8 mouse cellular contexts compared by ENCODE assay signal in the genomic region with DNA sequence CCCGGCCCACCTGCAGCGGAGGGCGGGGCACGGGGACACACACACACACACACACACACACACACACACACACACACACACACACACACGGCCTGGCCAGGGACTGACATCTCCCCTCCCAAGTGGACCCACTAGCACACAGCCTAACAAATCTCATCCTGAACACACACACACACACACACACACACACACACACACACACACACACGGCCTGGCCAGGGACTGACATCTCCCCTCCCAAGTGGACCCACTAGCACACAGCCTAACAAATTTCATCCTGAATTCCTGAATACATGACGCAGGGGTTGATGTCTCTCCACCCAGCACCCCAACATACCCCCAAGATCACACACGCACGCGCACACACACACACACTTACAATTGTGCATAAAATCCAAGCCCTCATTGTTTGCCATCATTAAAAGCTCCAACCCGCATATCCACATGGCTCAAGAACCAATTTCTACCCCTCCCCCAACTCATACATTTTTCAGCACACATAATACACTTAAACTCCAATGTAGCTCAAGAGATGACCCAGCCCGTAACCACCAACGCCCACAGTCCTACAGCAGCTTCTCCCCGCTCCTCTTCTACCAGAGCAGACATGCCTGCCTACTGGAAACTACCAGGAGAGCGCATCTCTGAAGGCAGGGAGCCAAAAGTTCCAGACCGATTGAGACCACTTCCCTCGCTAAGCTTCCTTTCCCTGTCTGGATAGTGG. TPM values are rescaled to one million over a fixed set of nuclear protein-coding genes. Genes with fewer than 3 reads are reported as not detected.
DNase-seq lines count a peak whose midpoint lies in the region; ATAC-seq and TF ChIP-seq lines count a peak whose summit lies in the region.
"Not testable (repeated sequence)": the region's sequence is repeated elsewhere in the genome, so short reads cannot be mapped to it uniquely, and the experiment has no call there.

No protein-coding gene starts in this region.

- peak; percentile 55 for DNase-seq in ZHBTc4 (ENCODE audit: low read depth, low spot score)
- not testable (repeated sequence) for DNase-seq in forebrain, embryonic 10.5 days (ENCODE audit: extremely low spot score, low spot score)
- peak; percentile 38 for DNase-seq in limb, embryonic 11.5 days (ENCODE audit: low spot score)

- peaks cover 35% of the 10 kb centered on the region for H3K79me2 ChIP-seq in myocyte (ENCODE audit: control insufficient read depth, insufficient read depth)

- peak overlapping the region; percentile 81 for H3K4me2 ChIP-seq in heart, embryonic 14.5 days (ENCODE audit: low read length)
- peak overlapping the region; percentile 84 for H3K4me2 ChIP-seq in intestine, embryonic 15.5 days (replicated peaks)
- H3K4me2 ChIP-seq in limb, embryonic 11.5 days (ENCODE audit: low read depth, severe bottlenecking) = peak overlapping the region; percentile 79
- peak overlapping the region; percentile 72 for H3K4me2 ChIP-seq in lung, embryonic 15.5 days
- peak overlapping the region; percentile 12 for H3K4me2 ChIP-seq in myocyte (ENCODE audit: low read depth)
- peak overlapping the region; percentile 85 for H3K4me2 ChIP-seq in stomach, embryonic 16.5 days (ENCODE audit: low read depth, low read length)

- WGBS in forebrain, embryonic 10.5 days = 12% methylated on average over 12 of the region's 17 CpGs
- WGBS in heart, embryonic 14.5 days = 8% methylated on average over 17 of the region's 17 CpGs
- 14% methylated on average over 13 of the region's 17 CpGs for WGBS in intestine, embryonic 15.5 days
- 10% methylated on average over 13 of the region's 17 CpGs for WGBS in limb, embryonic 11.5 days
- 14% methylated on average over 12 of the region's 17 CpGs for WGBS in lung, embryonic 15.5 days
- WGBS in stomach, embryonic 16.5 days = 7% methylated on average over 17 of the region's 17 CpGs

- H3K36me3 ChIP-seq in forebrain, embryonic 10.5 days (replicated peaks); heart, embryonic 14.5 days (ENCODE audit: control insufficient read depth, insufficient read depth, low read length); intestine, embryonic 15.5 days; limb, embryonic 11.5 days (ENCODE audit: control insufficient read depth, insufficient read depth, low read length); lung, embryonic 15.5 days; myocyte (ENCODE audit: control insufficient read depth, insufficient read depth); stomach, embryonic 16.5 days (ENCODE audit: control insufficient read depth, insufficient read depth, low read length): not testable (repeated sequence)

- TF ChIP-seq POLR2A in myocyte (IDR thresholded peaks at IDR 0.05; ENCODE audit: insufficient read length, low read depth) = not testable (repeated sequence)

- peak overlapping the region; percentile 77 for H3K4me3 ChIP-seq in forebrain, embryonic 10.5 days
- H3K4me3 ChIP-seq in heart, embryonic 14.5 days (ENCODE audit: control insufficient read depth in 1 of 2, insufficient read depth in 1 of 2, low read depth in 1 of 2, low read length in 2 of 2) = peak overlapping the region; percentile 91 to 96
- H3K4me3 ChIP-seq in intestine, embryonic 15.5 days (replicated peaks) = peak overlapping the region; percentile 84
- H3K4me3 ChIP-seq in limb, embryonic 11.5 days (ENCODE audit: low read depth, low read length) = peak overlapping the region; percentile 70
- H3K4me3 ChIP-seq in lung, embryonic 15.5 days = peak overlapping the region; percentile 64
- peak overlapping the region; percentile 58 for H3K4me3 ChIP-seq in myocyte
- peak overlapping the region; percentile 85 for H3K4me3 ChIP-seq in stomach, embryonic 16.5 days (replicated peaks; ENCODE audit: low read length)

- H3ac ChIP-seq in myocyte (ENCODE audit: control insufficient read depth, insufficient read length) = peak overlapping the region; percentile 21

- peak overlapping the region; percentile 88 for H3K27ac ChIP-seq in forebrain, embryonic 10.5 days
- H3K27ac ChIP-seq in heart, embryonic 14.5 days (replicated peaks in 1 of 2; ENCODE audit: control insufficient read depth in 1 of 2, insufficient read depth in 1 of 2, low read depth in 2 of 2, low read length in 2 of 2) = peak overlapping the region in 1 of 2 experiments; percentile 84; a peak in 1 of 4 replicates
- not testable (repeated sequence) for H3K27ac ChIP-seq in intestine, embryonic 15.5 days; limb, embryonic 11.5 days (replicated peaks; ENCODE audit: low read depth, low read length); stomach, embryonic 16.5 days (ENCODE audit: low read length)
- peak overlapping the region; percentile 37; the same call in 1 of the 2 replicates for H3K27ac ChIP-seq in lung, embryonic 15.5 days

- not testable (repeated sequence) for ATAC-seq in heart, embryonic 14.5 days (ENCODE audit: insufficient number of reproducible peaks, insufficient read depth, low FRiP score, low read depth)
- ATAC-seq in intestine, embryonic 15.5 days = peak; percentile 60
- ATAC-seq in limb, embryonic 11.5 days (ENCODE audit: insufficient number of reproducible peaks, low FRiP score, low TSS enrichment, low read depth) = peak; percentile 26
- ATAC-seq in lung, embryonic 15.5 days (ENCODE audit: borderline replicate concordance, extremely low read depth, low FRiP score, low TSS enrichment) = peak; percentile 3; the same call in 1 of the 2 replicates
- peak; percentile 8; the same call in 1 of the 2 replicates for ATAC-seq in stomach, embryonic 16.5 days (ENCODE audit: insufficient read depth, low FRiP score)

- H3K9ac ChIP-seq in heart, embryonic 14.5 days (ENCODE audit: low read length) = peak overlapping the region; percentile 93
- peak overlapping the region; percentile 90 for H3K9ac ChIP-seq in intestine, embryonic 15.5 days
- not testable (repeated sequence) for H3K9ac ChIP-seq in limb, embryonic 11.5 days (ENCODE audit: low read length); lung, embryonic 15.5 days
- peak overlapping the region; percentile 91; the same call in 1 of the 2 replicates for H3K9ac ChIP-seq in stomach, embryonic 16.5 days (ENCODE audit: low read length)

- peaks cover 51% of the 10 kb centered on the region for H3K4me1 ChIP-seq in forebrain, embryonic 10.5 days
- H3K4me1 ChIP-seq in heart, embryonic 14.5 days (ENCODE audit: control insufficient read depth in 2 of 2, insufficient read depth in 2 of 2, low read length in 2 of 2) = peaks cover 12 to 37% of the 10 kb centered on the region in 2 experiments
- peaks cover 16% of the 10 kb centered on the region for H3K4me1 ChIP-seq in intestine, embryonic 15.5 days (replicated peaks)
- H3K4me1 ChIP-seq in limb, embryonic 11.5 days (ENCODE audit: control insufficient read depth, insufficient read depth, low read length) = peaks cover 19% of the 10 kb centered on the region
- H3K4me1 ChIP-seq in lung, embryonic 15.5 days = peaks cover 31% of the 10 kb centered on the region
- peaks cover 17% of the 10 kb centered on the region for H3K4me1 ChIP-seq in stomach, embryonic 16.5 days (ENCODE audit: control insufficient read depth, insufficient read depth, low read length)

- not testable (repeated sequence) for H3K9me3 ChIP-seq in forebrain, embryonic 10.5 days; heart, embryonic 14.5 days (ENCODE audit: control insufficient read depth, low read length); intestine, embryonic 15.5 days; limb, embryonic 11.5 days (ENCODE audit: control insufficient read depth, low read length); lung, embryonic 15.5 days; stomach, embryonic 16.5 days (replicated peaks; ENCODE audit: control insufficient read depth, low read length)

- H3K27me3 ChIP-seq in forebrain, embryonic 10.5 days (ENCODE audit: poor library complexity, severe bottlenecking) = peaks cover 76% of the 10 kb centered on the region
- H3K27me3 ChIP-seq in heart, embryonic 14.5 days (ENCODE audit: control insufficient read depth, insufficient read depth, low read length); intestine, embryonic 15.5 days (replicated peaks); limb, embryonic 11.5 days (ENCODE audit: control insufficient read depth, insufficient read depth, low read length); myocyte (ENCODE audit: control insufficient read depth, insufficient read depth, insufficient read length); stomach, embryonic 16.5 days (ENCODE audit: control insufficient read depth, insufficient read depth, low read length): not testable (repeated sequence)
- peaks cover 23% of the 10 kb centered on the region for H3K27me3 ChIP-seq in lung, embryonic 15.5 days

RNA-seq across cellular contexts. Expression of a gene that starts 0.4 kb away (rescaled TPM):
- polyA plus RNA-seq in forebrain, embryonic 10.5 days (2016; fragmentation: Nextera tagmentation; extraction: Ambion mirVana) = 9.5 and 11.0 TPM in 2 replicates
- 26.7 and 27.0 TPM in 2 replicates for polyA plus RNA-seq in heart, embryonic 14.5 days (2014; fragmentation: Nextera tagmentation; extraction: Ambion mirVana)
- 15.1 and 17.4 TPM in 2 replicates for polyA plus RNA-seq in intestine, embryonic 15.5 days (2015; fragmentation: Nextera tagmentation; extraction: Ambion mirVana)
- 11.8 and 15.4 TPM in 2 replicates for polyA plus RNA-seq in limb, embryonic 11.5 days (2014; fragmentation: Nextera tagmentation; extraction: Ambion mirVana)
- 21.4 and 21.7 TPM in 2 replicates for polyA plus RNA-seq in lung, embryonic 15.5 days (2015; fragmentation: Nextera tagmentation; extraction: Ambion mirVana)
- polyA plus RNA-seq in myocyte (2012; fragmentation: generic; extraction: Trizol) = 21.2 TPM
- polyA plus RNA-seq in stomach, embryonic 16.5 days (2015; fragmentation: Nextera tagmentation; extraction: Ambion mirVana) = 30.7 and 34.3 TPM in 2 replicates

Comparison
In these comparisons a context has a peak if more than half of its experiments do, and no peak if none do; other contexts are left out.
1. H3K4me2 ChIP-seq: peak in every context shown above with its lines; median percentile 85 in stomach, embryonic 16.5 days; 84 in intestine, embryonic 15.5 days; 81 in heart, embryonic 14.5 days; 79 in limb, embryonic 11.5 days; 72 in lung, embryonic 15.5 days; 12 in myocyte.